Mouse (Mus musculus): ENCODE measurements around the gene Lrrn2.

DNA sequence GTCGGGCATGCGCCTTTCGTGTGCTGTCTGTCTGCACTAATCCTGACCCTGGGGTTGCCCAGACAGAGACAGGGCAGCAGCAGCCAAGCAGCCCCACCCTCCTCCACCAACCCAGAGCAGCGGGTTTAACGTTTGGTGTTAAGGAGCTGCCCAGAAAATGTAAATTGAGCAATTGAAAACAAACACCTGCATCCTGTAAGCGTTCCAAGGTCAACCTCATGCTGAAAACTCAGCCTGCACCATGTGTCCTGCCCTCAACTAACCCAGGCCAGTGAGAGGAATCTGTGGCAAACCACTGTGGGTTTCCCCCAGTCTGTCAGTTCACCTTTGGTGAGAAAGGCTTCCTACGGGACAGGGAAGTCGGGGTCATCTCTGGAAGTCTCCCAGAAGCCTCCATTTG, 46.0 kb upstream of the Lrrn2 start:
- TF ChIP-seq GATA1 (IDR thresholded peaks at IDR 0.05; ENCODE audit: borderline replicate concordance, low read length) (no peak), FLI1 (IDR thresholded peaks at IDR 0.05; ENCODE audit: low read length) (no peak)
